Mouse (Mus musculus) urinary bladder, adult 18-20 months (tissue): ENCODE data around the gene Sfxn2.

Source experiments
- DNase-seq, 2 experiments: peaks; one replicate each; pipeline ENCODE4 v3.0.0; 2022; ENCODE audit warnings: low spot score in 2 of 2, mixed read lengths in 2 of 2

The Sfxn2 gene

GRCm38 (mm10) chr19:46572951-46573937 lies at the start of gene Sfxn2, which contains the start of gene Arl3:
Gene Sfxn2 (plus strand): TSS chr19:46573365.
Gene Arl3 (minus strand): TSS chr19:46573198.
- DNase-seq, result peak; percentile 80 to 93

- DNase-seq, result peak in 1 of 2 experiments; percentile 46
Measured at GRCm38 (mm10) chr19:46523480-46524151, 49.5 kb upstream of the Sfxn2 start.

GRCm38 (mm10) chr19:46524152-46524544 lies 49.0 kb upstream of the Sfxn2 start:
- no peak for DNase-seq

- DNase-seq, result peak in 1 of 2 experiments; percentile 71
Measured at GRCm38 (mm10) chr19:46524601-46525321, 48.4 kb upstream of the Sfxn2 start.

GRCm38 (mm10) chr19:46525691-46526631 lies 47.2 kb upstream of the Sfxn2 start:
- DNase-seq, result no peak

- no peak for DNase-seq
Measured at GRCm38 (mm10) chr19:46527632-46528528, 45.3 kb upstream of the Sfxn2 start.

- no peak for DNase-seq
Measured at GRCm38 (mm10) chr19:46528529-46529213, 44.5 kb upstream of the Sfxn2 start.

- no peak for DNase-seq
Measured at GRCm38 (mm10) chr19:46529601-46530448, 43.3 kb upstream of the Sfxn2 start.

GRCm38 (mm10) chr19:46530449-46530990 lies 42.6 kb upstream of the Sfxn2 start:
- DNase-seq, result no peak

GRCm38 (mm10) chr19:46531071-46532030 lies 41.8 kb upstream of the Sfxn2 start:
- DNase-seq, result no peak

- DNase-seq, result no peak
Measured at GRCm38 (mm10) chr19:46532031-46532688, 41.0 kb upstream of the Sfxn2 start.

GRCm38 (mm10) chr19:46533066-46533465 lies 40.1 kb upstream of the Sfxn2 start:
- DNase-seq, result no peak

GRCm38 (mm10) chr19:46533525-46533924 lies 39.6 kb upstream of the Sfxn2 start:
- DNase-seq, result no peak

- DNase-seq, result no peak
Measured at GRCm38 (mm10) chr19:46534542-46535098, 38.5 kb upstream of the Sfxn2 start.

GRCm38 (mm10) chr19:46537357-46537756 lies 35.8 kb upstream of the Sfxn2 start:
- DNase-seq, result no peak

GRCm38 (mm10) chr19:46538213-46538612 lies 35.0 kb upstream of the Sfxn2 start:
- DNase-seq, result no peak
